Mouse (Mus musculus) neural tube, embryonic 12.5 days (tissue): ENCODE results near the gene Flad1. TPM values are rescaled to one million over a fixed set of nuclear protein-coding genes. Genes with fewer than 3 reads are reported as not detected.

Experiments used
- ATAC-seq: fragments of 200-750 bp; cut with Nextera tagmentation; 2 replicates; pipeline ENCODE4 v1.8.0; 2017; ENCODE audit warnings: low read depth, mild to moderate bottlenecking, moderate TSS enrichment, moderate library complexity; ENCODE audit not compliant: low FRiP score
- H3K27ac ChIP-seq: fragments of 300-500 bp; sonication (generic); 2 replicates; pipeline ENCODE4 v1.5.1; 2016
- H3K27me3 ChIP-seq: fragments of 300-500 bp; sonication (generic); replicated peaks from 2 replicates; pipeline ENCODE4 v1.6.1; 2016; ENCODE audit warnings: mild to moderate bottlenecking
- H3K36me3 ChIP-seq: fragments of 300-500 bp; sonication (generic); 2 replicates; pipeline ENCODE4 v1.6.1; 2016; ENCODE audit warnings: mild to moderate bottlenecking
- H3K4me1 ChIP-seq: fragments of 300-500 bp; sonication (generic); 2 replicates; pipeline ENCODE4 v1.6.1; 2016
- H3K4me2 ChIP-seq: fragments of 300-500 bp; sonication (generic); replicated peaks from 2 replicates; pipeline ENCODE4 v1.6.1; 2016; ENCODE audit warnings: mild to moderate bottlenecking
- H3K4me3 ChIP-seq: fragments of 300-500 bp; sonication (generic); 2 replicates; pipeline ENCODE4 v1.5.1; 2016
- H3K9ac ChIP-seq: fragments of 300-500 bp; sonication (generic); 2 replicates; pipeline ENCODE4 v1.6.1; 2016; ENCODE audit warnings: mild to moderate bottlenecking
- H3K9me3 ChIP-seq: fragments of 300-500 bp; sonication (generic); 2 replicates; pipeline ENCODE4 v1.6.1; 2016; ENCODE audit warnings: mild to moderate bottlenecking
- WGBS: fragments of 180-500 bp; shearing (Covaris S2); methylation state at CpG from one replicate; pipeline ENCODE4 v1.1.7; 2016; 5-methylcytosine and 5-hydroxymethylcytosine counted together
- polyA plus RNA-seq: library from polyadenylated mRNA; unstranded; fragments of >200 nt; fragmentation: Nextera tagmentation; extraction: Ambion mirVana; gene quantifications from 2 replicates; pipeline ENCODE4 v1.2.1, GENCODE M21; 2016

Flad1 gene
- polyA plus RNA-seq, 1 experiment from 2014 or later, result 33.4 TPM

DNA sequence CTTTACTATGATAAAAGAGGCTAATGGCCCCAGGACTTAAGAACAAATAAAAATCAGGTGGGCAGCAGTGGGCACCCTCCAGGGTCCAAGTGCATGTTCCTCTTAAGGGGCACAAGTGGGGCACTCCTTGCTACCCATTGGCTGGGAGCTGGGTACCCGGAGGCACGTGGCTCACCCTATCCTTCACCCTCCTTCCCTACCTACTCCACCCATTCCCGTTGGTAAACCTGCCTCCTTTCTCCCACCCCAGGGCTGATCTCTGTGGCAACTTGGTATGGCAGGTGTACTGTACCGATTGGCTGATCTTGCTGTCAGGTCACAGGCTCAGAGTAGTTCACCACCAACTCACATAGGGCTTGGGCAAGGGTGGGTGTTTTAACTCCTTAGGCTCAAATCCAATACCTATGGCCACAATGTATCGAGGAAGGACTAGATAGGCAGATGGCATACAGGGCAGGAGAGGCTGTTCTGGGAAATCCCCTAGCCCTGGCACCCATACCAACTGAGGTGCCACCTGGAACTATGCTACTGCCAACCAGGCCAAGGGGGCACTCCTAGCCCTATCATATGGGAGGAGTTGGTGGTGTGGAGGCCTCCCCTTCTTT lies 27.9 kb downstream of the Flad1 start:
- Histone ChIP-seq H3K27me3 (no peaks in the 10 kb centered on the region), H3K4me1 (peaks cover 3% of the 10 kb centered on the region; the same call in 1 of the 2 replicates), H3K27ac (no peak overlapping the region), H3K4me3 (no peak overlapping the region), H3K36me3 (no peaks in the 10 kb centered on the region), H3K9ac (no peak overlapping the region), H3K4me2 (no peak overlapping the region), H3K9me3 (no peaks in the 10 kb centered on the region)
- WGBS, result 85% methylated on average over 5 of the region's 5 CpGs
- ATAC-seq, result no peak

DNA sequence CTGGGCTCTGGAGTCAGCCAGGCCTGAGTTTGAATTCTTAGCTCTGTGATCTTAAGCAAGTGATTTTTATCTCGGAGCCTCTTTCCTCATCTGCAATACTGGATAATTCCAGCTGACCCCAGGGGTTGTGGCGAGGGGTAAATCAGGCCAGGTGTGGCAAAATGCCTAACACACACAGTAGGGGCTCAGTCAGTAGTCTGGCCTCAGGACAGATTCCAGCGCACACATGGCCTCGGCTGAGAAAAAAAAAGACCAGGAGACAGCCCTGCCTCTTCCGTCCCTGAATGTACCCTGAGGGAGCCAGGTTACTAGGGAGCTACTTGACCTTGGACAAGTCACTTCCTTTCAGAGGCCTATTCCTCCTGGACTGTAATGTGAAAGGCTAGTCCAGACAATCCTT lies 28.7 kb downstream of the Flad1 start:
- 84% methylated on average over 5 of the region's 5 CpGs for WGBS
- ATAC-seq, result no peak

DNA sequence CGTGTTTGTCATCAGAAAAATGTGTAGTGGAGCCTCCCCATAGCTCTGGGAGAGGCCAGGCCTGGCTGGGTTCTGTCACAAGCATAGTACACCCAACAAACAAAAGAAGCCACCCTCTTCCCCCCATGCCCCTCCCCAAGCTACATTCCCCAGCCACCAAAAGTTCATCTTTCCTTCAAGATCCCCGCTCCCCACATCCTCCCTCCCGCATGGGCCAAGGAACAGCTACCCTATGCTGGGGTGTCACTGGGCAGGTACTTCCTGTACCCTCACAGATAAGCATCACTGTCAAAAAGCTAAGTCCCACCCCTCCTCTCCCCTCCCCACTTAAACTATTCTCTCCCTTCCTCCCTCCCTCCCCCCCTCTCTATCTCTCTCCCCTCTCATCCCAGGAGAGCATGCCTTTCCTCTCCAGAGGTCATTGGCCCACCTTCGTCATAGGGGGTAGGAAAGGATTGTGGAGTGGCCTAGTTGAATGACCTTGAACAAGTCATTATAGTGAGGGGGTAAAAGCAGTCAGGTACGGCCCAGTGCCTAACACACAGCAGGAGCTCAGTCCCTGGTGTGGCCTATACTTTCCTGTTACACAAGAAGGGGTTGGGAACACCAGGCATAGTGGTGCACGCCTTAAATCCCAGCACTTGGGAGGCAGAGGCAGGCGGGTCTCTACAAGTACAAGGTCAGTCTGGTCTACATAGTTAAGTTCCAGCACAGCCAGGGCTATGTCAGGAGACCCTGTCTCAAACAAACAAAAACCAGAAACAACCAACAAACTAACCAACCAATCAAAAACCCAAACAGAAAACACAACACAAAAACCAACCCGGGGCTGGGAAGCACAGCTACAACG lies 29.4 kb downstream of the Flad1 start:
- no peak overlapping the region for H3K4me2 ChIP-seq
- no peaks in the 10 kb centered on the region for H3K9me3 ChIP-seq
- H3K9ac ChIP-seq, result no peak overlapping the region
- H3K27me3 ChIP-seq, result no peaks in the 10 kb centered on the region
- no peak overlapping the region for H3K4me3 ChIP-seq
- ATAC-seq, result no peak
- WGBS, result 87% methylated on average over 9 of the region's 9 CpGs
- no peaks in the 10 kb centered on the region for H3K36me3 ChIP-seq
- H3K27ac ChIP-seq, result no peak overlapping the region
- H3K4me1 ChIP-seq, result peaks cover 13% of the 10 kb centered on the region; the same call in 1 of the 2 replicates

More for the DNA sequence above, 28.7 kb downstream of the Flad1 start:
- Histone ChIP-seq H3K9ac (no peak overlapping the region), H3K27me3 (no peaks in the 10 kb centered on the region), H3K4me1 (peaks cover 10% of the 10 kb centered on the region; the same call in 1 of the 2 replicates), H3K4me3 (no peak overlapping the region), H3K9me3 (no peaks in the 10 kb centered on the region), H3K36me3 (no peaks in the 10 kb centered on the region), H3K27ac (no peak overlapping the region), H3K4me2 (no peak overlapping the region)

DNA sequence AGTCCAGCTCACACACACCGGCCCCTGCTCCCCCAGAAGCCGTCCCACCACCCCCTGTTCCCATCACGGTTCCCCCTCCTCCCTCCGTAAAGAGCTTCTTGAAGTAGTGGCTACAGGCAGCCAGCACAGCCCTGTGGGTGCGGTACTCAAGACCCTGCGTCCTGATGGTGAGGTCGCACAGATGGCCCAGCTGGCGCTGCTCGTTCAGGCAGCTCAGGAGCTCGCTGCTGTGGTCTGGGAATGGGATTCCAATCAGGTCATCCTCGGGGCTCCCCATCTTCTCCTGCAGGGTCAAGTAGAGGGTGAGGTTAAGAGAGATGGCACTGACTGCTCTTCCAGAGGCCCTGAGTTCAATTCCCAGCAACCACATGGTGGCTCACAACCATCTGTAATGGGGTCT lies 30.4 kb downstream of the Flad1 start:
- Histone ChIP-seq H3K36me3 (no peaks in the 10 kb centered on the region), H3K27ac (no peak overlapping the region), H3K4me2 (no peak overlapping the region), H3K4me3 (no peak overlapping the region), H3K9ac (no peak overlapping the region), H3K9me3 (no peaks in the 10 kb centered on the region), H3K27me3 (no peaks in the 10 kb centered on the region), H3K4me1 (peaks cover 13% of the 10 kb centered on the region; the same call in 1 of the 2 replicates)
- ATAC-seq, result no peak
- WGBS, result 78% methylated on average over 11 of the region's 11 CpGs

DNA sequence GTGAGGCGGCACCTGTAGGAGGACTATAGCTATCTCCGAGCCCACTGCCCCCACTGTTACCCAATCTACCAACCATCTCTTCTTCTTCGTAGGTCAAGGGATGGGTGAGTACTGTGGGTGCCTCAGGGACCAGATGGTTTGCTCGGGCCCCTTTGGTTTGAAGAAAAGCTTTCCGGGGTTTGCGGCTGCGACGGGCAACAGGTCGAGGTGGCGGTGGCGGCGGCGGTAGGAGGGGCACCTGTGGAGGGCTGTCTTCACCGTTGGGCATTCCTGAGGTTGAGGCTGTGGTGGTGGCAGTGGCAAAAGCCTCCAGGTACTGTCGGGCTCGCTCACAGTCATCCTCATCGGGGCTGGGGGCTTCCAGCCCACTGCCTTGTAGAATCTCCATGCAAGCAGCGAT lies 31.0 kb downstream of the Flad1 start:
- no peak overlapping the region for H3K4me2 ChIP-seq
- no peaks in the 10 kb centered on the region for H3K27me3 ChIP-seq
- peaks cover 13% of the 10 kb centered on the region; the same call in 1 of the 2 replicates for H3K4me1 ChIP-seq
- no peak for ATAC-seq
- 95% methylated on average over 18 of the region's 18 CpGs for WGBS
- H3K27ac ChIP-seq, result no peak overlapping the region
- no peaks in the 10 kb centered on the region for H3K36me3 ChIP-seq
- no peaks in the 10 kb centered on the region for H3K9me3 ChIP-seq
- H3K9ac ChIP-seq, result no peak overlapping the region
- no peak overlapping the region for H3K4me3 ChIP-seq

DNA sequence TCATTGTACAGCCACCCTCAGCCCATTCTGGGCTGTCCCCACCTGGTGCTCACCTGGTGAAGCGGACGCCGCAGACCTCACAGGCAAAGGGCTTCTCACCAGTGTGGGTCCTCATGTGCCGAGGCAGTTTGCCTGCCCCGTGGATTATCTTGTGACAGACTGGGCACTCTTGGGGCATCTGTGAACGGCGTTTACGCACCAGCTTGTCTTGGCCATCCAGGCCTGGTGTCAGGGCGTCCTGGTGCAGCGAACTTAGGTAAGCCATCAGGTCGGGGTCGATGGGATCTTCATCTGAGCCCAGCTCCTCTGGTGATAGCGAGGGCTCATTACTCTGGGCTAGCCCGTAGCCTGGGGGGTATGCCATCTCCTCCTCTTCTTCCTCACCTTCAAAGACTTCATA lies 31.4 kb downstream of the Flad1 start:
- no peak overlapping the region for H3K27ac ChIP-seq
- H3K9ac ChIP-seq, result no peak overlapping the region
- H3K27me3 ChIP-seq, result no peaks in the 10 kb centered on the region
- H3K36me3 ChIP-seq, result no peaks in the 10 kb centered on the region
- no peak for ATAC-seq
- no peak overlapping the region for H3K4me2 ChIP-seq
- 95% methylated on average over 14 of the region's 14 CpGs for WGBS
- no peaks in the 10 kb centered on the region for H3K9me3 ChIP-seq
- H3K4me3 ChIP-seq, result no peak overlapping the region
- H3K4me1 ChIP-seq, result peaks cover 13% of the 10 kb centered on the region; the same call in 1 of the 2 replicates

DNA sequence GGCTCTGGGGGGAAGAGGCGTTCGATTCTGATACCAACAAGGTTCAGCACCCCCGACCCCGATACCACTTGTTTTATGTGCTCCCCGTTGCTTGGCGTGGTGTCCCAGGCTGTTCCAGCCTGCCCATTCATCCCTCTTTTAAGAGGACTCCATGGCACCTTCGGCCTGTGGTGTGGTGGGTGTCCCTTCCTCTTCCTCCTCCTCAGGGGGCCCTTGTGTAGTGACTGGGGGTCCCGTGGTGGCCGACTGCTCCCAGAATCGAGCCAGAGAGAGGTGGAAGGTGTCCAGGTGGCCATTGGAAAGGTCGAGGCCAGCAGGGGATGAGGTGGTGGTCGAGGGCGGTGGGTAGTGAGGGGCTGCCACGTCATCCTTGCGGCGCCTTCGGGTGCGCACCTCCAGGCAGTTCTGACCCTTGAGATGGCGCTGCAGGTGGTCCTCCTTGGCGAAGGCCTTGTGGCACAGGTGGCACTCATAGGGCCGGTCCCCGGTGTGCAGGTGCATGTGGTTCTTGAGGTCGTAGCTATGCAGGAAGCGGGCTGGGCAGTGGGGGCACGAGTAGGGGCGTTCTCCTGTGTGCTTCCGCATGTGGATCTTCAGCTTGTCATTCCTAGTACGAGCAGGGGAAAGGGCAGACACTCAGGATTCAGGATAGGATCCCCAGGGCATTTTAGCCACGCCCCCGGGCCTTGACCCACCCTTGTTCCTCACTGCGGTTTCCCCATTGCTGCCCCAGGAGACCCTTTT lies 32.1 kb downstream of the Flad1 start:
- no peaks in the 10 kb centered on the region for H3K9me3 ChIP-seq
- no peak overlapping the region for H3K4me3 ChIP-seq
- H3K4me2 ChIP-seq, result no peak overlapping the region
- ATAC-seq, result no peak
- no peaks in the 10 kb centered on the region for H3K27me3 ChIP-seq
- H3K9ac ChIP-seq, result no peak overlapping the region
- no peak overlapping the region for H3K27ac ChIP-seq
- H3K36me3 ChIP-seq, result no peaks in the 10 kb centered on the region
- 87% methylated on average over 31 of the region's 31 CpGs for WGBS
- H3K4me1 ChIP-seq, result peaks cover 13% of the 10 kb centered on the region; the same call in 1 of the 2 replicates

DNA sequence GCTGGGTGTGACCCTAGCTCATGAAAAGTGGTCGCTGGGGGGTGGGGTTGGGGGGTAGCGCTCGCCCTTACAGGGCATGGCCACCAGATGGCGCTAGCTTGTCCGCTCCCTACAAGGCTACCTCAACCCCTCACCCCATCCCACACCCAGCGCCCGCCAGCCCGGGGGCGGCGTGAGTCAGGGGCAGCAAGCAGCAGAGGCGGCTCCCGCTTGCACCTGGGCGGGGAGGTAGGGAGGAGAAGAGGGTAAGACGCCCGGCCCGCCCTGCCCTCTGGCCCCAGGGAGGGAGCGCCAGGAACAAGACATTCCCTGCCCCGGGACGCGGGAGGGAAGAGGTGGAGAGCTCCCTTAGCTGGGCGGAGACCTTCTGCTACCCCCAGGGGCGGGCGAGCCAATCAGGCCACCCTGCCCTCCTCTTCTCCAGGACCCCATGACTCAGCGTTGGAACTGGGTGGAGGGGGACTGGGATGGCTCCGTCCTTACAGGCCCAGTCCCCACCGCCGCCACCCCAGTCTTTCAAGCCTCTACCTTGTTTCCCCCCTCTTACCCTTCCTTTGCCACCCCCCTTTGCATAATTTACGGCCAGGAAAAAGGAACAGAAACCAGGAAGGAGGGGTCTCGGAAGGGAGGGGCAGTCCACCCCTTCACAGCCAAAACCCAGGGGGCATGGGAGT lies 33.1 kb downstream of the Flad1 start:
- no peaks in the 10 kb centered on the region for H3K9me3 ChIP-seq
- H3K27ac ChIP-seq, result no peak overlapping the region
- peak overlapping the region; percentile 64 for H3K9ac ChIP-seq
- no peaks in the 10 kb centered on the region for H3K36me3 ChIP-seq
- peaks cover 13% of the 10 kb centered on the region; the same call in 1 of the 2 replicates for H3K4me1 ChIP-seq
- ATAC-seq, result peak; percentile 92
- H3K4me2 ChIP-seq, result peak overlapping the region; percentile 75
- H3K4me3 ChIP-seq, result peak overlapping the region; percentile 51
- WGBS, result 2% methylated on average over 29 of the region's 29 CpGs
- no peaks in the 10 kb centered on the region for H3K27me3 ChIP-seq

DNA sequence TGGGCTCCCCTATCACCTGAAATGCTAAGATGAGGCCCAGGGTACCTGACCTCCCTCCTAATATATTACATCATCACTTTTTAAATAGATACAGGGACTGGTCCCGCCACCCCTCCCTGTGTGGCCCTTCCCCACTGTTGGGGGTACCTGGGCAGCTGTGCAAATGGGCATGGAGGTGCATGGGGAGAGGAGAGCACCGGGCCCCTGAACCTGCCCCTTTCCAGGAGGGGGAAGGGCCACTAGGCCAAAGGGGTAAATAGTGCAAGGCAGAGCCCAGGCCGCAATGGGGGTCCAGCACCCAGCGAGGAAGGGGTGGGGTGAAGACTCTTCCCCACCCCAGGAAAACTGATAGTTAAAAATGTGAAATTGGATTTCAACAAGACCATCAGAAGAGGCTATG lies 33.8 kb downstream of the Flad1 start:
- H3K36me3 ChIP-seq, result no peaks in the 10 kb centered on the region
- no peak overlapping the region for H3K27ac ChIP-seq
- H3K27me3 ChIP-seq, result no peaks in the 10 kb centered on the region
- no peak for ATAC-seq
- no peaks in the 10 kb centered on the region for H3K9me3 ChIP-seq
- H3K4me3 ChIP-seq, result no peak overlapping the region
- H3K4me1 ChIP-seq, result peaks cover 13% of the 10 kb centered on the region; the same call in 1 of the 2 replicates
- 74% methylated on average over 4 of the region's 4 CpGs for WGBS
- H3K4me2 ChIP-seq, result peak overlapping the region; percentile 75
- no peak overlapping the region; the same call in 1 of the 2 replicates for H3K9ac ChIP-seq

DNA sequence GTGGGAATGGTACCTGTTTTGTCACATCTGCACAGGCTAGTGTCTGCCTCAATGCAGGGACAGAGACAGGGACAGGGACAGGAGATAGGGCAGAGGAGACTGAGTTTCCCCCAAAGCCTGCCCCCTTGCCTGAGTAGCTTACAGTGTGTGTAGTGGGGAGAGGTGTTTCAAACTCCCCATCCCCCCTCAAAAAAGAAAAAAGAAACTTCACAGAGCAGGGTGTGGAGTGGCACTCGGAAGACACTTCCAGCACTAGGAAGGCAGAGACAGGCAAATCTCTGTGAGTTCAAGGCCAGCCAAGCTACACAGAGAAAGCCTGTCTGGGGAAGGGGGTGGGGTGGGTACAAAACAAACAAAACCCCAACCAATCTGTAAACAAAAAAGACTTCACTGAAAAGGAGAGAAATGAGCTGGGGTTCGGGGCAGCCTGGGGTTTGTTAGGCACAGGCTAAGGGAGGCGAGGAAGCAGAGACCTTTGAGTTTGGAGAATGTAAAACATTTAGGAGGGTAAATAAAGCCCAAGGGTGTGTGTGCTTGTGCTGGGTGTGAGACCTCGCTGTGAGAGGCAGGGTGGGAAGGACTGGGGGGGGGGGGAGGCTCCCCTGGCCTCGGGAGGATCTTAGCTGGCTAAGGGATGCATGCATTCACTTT lies 38.0 kb downstream of the Flad1 start:
- no peak for ATAC-seq
- Histone ChIP-seq H3K36me3 (no peaks in the 10 kb centered on the region), H3K4me3 (no peak overlapping the region), H3K4me1 (peaks cover 10% of the 10 kb centered on the region; the same call in 1 of the 2 replicates), H3K9ac (no peak overlapping the region), H3K9me3 (no peaks in the 10 kb centered on the region), H3K27me3 (no peaks in the 10 kb centered on the region), H3K27ac (no peak overlapping the region), H3K4me2 (no peak overlapping the region)
- 43% methylated on average over 5 of the region's 5 CpGs for WGBS

DNA sequence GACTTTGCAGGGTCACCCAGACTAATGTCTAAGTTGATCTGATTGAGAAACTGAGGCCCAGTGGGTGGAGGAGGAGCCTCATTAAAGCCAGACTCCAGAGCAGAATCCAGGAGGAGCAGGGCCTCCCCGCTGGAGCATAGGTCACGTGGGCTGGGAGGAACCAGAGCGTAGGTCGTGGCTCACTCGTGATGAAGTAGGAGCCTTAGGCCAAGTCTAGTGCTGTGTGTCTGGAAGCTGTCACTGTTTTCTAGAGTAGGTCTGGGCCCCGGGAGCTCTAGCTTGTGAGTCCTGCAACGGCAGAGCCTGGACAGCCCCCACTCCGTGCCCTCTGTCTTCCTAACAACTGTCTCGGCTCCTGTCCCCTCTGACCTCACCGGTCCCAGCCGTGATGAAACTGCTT lies 44.3 kb downstream of the Flad1 start:
- Histone ChIP-seq H3K9me3 (no peaks in the 10 kb centered on the region), H3K27ac (no peak overlapping the region), H3K4me1 (no peaks in the 10 kb centered on the region), H3K4me2 (no peak overlapping the region), H3K27me3 (no peaks in the 10 kb centered on the region), H3K4me3 (no peak overlapping the region), H3K36me3 (no peaks in the 10 kb centered on the region), H3K9ac (no peak overlapping the region)
- ATAC-seq, result no peak
- WGBS, result 79% methylated on average over 11 of the region's 11 CpGs
